Mouse (Mus musculus) G1E (cell line): ENCODE results near the gene Zfp385a.

Experiments
- CTCF ChIP-seq: IDR thresholded peaks from 2 replicates; pipeline ENCODE4 v1.5.1; 2012; ENCODE audit warnings: low read depth, low read length, inconsistent platforms, mixed read lengths
- GATA1 ChIP-seq: IDR thresholded peaks from 2 replicates; pipeline ENCODE4 v1.6.1; 2012; ENCODE audit warnings: borderline replicate concordance, low read length, inconsistent platforms, mixed read lengths
- GATA2 ChIP-seq: IDR thresholded peaks from 2 replicates; pipeline ENCODE4 v1.6.1; 2012; ENCODE audit warnings: low read depth, low read length, inconsistent platforms, borderline replicate concordance
- POLR2AphosphoS5 ChIP-seq: IDR thresholded peaks from 2 replicates; pipeline ENCODE4 v1.6.1; 2012; ENCODE audit warnings: low read depth, low read length, inconsistent platforms; ENCODE audit not compliant: insufficient replicate concordance
- TAL1 ChIP-seq: conservative IDR thresholded peaks from 2 replicates; pipeline ENCODE4 v1.6.1; 2012; ENCODE audit warnings: low read depth, low read length, inconsistent platforms, mixed read lengths

DNA sequence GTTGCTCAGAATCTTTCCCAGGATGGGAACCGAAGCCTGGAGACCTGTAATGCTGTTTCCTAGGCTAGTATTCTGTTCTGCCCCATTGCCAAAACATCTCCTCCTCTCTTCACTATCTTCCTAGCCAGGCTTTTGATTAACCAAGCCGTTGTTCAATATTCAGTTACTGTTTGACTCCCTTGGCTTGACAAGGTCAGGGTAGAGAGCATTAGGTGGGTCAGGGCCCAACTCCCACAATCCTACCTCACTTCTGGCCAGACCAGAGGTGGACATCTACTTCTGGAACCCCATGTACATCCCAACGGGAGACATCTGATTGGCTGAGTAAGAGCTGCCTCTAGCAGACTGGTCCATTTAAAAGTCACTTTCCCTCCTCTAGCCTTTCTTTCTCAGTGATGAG is 23.1 kb upstream of the Zfp385a start:
- TF ChIP-seq CTCF (no peak), TAL1 (no peak), POLR2AphosphoS5 (no peak), GATA1 (no peak), GATA2 (no peak)
